Mouse (Mus musculus): ENCODE results near the gene Diablo.

Gene Diablo

DNA sequence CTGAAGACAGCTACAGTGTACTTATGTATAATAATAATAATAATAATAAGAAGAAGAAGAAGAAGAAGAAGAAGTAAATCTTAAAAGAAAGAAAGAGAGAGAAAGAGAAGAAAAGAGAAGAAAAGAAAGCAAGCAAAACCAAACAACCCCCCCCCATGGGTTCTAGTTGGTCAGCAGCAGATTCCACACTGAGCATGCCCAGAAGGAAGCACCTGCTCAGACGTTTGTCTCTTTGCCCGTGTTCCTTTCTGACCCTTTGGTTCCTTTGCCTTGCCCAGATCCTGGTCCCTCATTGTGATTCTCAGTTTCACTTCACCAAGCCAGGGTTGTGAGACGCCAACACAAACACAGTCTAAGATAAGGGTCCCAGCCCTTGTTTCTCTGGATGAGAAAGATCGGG is 22.0 kb downstream of the Diablo start:
- no peak for DNase-seq (ENCODE audit: low spot score)

DNA sequence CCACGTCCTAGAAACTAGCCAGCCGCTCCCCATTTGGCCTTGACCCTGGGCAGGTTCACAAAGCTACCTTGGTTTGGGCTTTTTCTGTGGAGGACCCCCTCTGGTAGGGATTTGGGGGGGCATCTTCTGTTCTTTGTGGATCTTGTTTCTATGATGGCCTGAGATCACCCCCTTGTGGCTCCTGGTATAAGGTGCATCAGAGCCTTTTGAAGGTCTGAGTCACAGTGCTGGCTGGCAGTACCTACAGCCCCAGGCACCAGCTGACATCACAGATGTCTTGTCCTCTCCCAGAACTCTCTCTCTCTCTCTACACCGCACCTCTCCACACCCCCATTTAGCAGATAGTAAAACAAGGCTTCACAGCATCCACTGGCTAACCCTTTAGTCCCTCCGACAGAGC is 24.3 kb downstream of the Diablo start:
- DNase-seq (ENCODE audit: low spot score): peak; percentile 71

DNA sequence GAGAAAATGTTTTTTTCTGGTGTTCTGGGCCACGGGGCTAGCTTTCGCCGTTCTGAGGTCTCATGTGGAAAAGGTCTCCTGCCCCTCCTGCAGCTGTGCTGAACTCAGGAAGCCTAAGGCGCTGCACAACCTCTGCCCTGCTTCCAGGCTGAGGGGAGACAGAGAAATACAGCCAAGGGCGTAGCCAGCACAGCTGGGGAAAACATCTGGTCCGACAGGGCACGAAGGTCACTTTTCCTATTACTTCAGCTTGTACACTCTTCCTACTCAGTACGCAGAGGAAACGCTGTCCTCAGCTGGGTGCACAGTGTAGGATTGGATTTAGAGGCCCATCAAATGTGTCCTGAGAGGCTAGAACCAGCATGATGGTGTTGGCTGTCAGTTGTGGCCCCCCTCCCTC is 34.0 kb downstream of the Diablo start:
- no peak for DNase-seq (ENCODE audit: low spot score)

DNA sequence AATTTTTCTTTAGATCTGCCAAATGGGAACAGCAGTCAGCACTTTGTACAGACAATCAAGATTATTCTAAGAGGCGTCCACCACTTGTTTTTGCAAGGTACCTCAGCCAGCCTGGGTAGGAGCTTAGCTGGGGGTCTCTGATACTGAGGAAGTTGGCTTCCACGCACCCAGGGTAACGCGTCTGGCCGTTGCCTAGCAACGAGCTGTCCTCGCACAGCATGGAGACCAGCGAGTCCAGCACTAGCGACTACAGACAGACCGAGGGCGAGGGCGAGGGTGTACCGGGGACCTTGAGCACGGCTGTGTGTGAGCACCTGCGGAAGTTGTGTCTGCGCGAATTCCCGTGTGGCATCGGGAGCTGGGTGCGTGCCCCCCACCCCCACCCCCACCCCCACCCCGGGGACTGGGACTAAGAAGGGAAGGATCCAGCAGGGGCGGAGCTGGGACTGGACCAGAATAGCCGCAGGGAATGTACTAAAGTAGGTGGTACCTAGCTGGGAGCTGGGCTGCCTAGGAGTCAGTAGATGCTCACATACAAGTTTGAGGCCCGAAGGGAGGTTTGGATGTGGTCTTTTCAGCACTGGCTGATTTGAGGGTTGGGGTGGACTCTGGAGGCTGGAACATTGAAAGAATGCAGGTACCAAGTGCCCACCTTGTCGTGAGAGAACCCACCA is 34.7 kb downstream of the Diablo start, which contains the start of the genes Lrrc43 and Il31:
Lrrc43 (plus strand) TSS at position 194 of the 674 bp plus-strand sequence.
Il31 (minus strand) TSS at position 378 of the 674 bp plus-strand sequence.
- DNase-seq (ENCODE audit: low spot score): peak; percentile 29

DNA sequence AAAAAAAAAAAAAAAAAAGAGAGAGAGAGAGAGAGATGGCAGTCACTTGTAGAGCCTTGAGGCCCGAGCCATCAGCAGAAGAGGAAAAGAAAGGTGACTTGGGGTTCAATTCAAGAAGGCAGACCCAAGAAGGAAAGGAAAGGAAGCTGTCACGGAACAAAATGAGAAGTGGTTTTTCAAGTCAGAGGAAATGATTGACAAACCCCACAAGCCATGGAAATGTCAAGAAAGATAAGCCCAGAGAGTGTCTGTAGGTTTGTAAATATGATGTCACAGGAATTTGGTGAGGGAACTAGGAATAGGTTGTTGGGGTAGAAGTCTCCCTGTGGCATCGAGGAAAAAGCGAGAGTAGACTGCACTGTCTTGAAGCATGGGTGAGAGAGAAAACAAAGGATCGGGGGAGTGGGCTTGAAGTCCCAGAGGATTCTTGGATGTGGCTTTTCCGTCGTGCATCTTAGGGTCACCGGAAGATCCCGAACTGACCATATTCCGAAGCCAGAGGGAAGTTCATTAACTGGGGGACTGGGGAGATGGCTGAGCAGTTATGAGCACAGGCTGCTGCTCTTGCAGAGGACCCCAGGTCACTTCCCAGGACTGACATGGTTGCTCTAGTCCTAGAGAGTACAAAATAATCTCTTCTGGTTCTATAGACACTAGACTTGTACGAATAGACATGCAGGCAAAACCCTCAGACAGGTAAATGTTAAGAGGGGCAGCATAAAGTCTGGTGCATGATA is 36.1 kb downstream of the Diablo start:
- no peak for DNase-seq (ENCODE audit: low spot score)

DNA sequence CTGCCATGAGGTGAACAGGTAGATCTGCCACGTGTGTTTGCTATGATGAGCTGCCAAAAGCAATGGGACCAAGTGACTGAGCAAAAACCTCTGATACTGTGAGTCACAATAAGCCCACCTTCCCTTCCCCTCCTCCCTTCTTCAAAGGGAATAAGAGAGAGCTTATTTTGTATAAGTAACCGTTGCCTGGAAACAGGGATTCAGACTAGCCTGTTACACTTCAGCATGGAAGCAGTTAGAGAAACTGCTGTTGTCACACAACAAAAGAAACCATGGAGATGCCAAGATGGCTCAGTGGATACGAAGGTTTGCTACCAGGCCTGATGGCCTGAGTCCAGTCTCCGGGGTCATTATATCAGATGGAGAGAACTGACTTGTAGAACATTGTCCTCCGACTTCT is 50.2 kb downstream of the Diablo start:
- DNase-seq (ENCODE audit: low spot score): no peak

DNA sequence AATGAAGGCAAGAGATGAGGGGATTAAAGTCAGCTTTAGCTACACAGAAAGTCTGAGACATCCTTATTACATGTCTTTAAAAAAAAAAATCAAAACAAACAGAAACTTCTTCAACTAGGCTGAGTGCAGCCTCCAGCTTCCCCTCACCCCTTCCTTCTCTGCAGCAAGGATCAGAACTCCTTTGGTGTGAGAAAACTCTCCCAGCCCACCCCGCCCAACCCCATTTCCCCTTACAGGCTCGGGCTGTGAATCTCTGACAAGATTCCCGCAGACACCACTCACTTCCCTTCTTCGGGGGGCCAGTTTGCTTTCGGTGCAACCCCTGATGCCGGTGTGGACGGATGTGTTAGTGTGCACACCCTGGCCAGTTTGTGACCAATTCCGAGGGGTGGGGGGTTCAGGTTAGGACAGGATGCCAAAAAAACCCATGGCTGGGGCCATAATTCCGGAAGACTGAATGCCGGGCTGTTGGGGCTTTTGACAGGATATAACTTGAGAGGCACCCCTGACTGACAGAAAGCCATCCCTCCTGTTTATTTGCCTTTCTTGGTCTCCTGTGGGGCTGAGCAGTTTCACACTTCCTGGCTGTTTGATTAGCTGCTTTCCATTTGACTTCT is 53.1 kb downstream of the Diablo start:
- no peak for DNase-seq (ENCODE audit: low spot score)

DNA sequence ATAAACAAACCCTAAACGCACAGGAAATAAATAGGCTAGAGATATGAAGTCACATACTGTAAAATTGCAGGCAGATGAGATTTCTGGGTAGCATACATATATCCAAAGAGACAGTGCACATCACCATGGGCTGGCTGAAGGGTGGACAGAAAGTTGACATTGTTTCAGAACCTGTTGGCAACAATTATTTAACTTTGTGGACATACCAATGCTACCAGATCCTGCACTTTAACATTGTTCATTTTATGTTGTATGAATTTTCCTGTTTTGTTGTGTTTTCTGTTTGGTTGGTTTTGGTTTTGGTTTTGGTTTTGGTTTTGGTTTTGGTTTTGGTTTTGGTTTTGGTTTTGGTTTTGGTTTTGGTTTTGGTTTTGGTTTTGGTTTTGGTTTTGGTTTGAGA is 59.3 kb downstream of the Diablo start:
- DNase-seq (ENCODE audit: low spot score): no peak

DNA sequence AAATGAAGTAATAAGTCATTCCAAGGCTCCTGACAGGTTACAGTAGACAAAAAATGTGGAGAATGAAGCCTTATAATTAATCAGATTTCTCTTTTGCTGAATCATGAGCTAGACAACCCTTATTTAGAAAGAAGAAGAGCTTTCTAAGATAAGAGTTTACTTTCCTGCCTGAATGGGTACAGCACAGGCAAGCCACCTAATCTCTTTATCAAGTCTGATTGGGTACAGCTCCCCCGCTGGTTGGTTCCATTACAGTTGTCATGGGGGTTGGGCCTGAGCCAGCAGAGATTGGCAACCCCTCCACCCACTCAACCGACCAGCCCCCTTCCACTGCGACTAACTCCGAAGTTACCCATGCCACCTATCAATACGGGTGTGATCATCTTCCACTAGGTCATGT is 62.6 kb downstream of the Diablo start:
- DNase-seq (ENCODE audit: low spot score): no peak

Measured in MN1 (cell line).